ENCODE assay signal across 20 mouse cellular contexts in genomic region chr4:155156734-155157133, GRCm38 (mm10).
DNase-seq lines count a peak whose midpoint lies in the region; ATAC-seq and TF ChIP-seq lines count a peak whose summit lies in the region.
"Had no signal": no experiment of that assay in that cellular context is flagged by ENCODE, and none has a peak within 500 bp of the region (broad histone marks: within the 10 kb centered on the region; RNA-seq: fewer than 3 reads in every experiment).

No protein-coding gene starts in this region.

- H3K9me3 ChIP-seq in embryonic facial prominence, embryonic 13.5 days: no peaks in the 10 kb centered on the region
- H3K9me3 ChIP-seq in embryonic facial prominence, embryonic 10.5 days: no peaks in the 10 kb centered on the region
- no peaks in the 10 kb centered on the region for H3K9me3 ChIP-seq in E14TG2a.4 (ENCODE audit: low read length)
- no peaks in the 10 kb centered on the region for H3K9me3 ChIP-seq in forebrain, embryonic 16.5 days (ENCODE audit: control insufficient read depth, low read length)
- H3K9me3 ChIP-seq: forebrain, embryonic 13.5 days; forebrain, embryonic 15.5 days had no signal

- TF ChIP-seq CTCF in left cerebral cortex, adult 2 months (IDR thresholded peaks at IDR 0.05): no peak
- TF ChIP-seq CTCF in E14TG2a.4 (conservative IDR thresholded peaks at IDR 0.05; ENCODE audit: low read length): no peak

- no peaks in the 10 kb centered on the region for H3K27me3 ChIP-seq in embryonic facial prominence, embryonic 13.5 days
- peaks cover 14% of the 10 kb centered on the region for H3K27me3 ChIP-seq in embryonic facial prominence, embryonic 10.5 days (replicated peaks; ENCODE audit: low read depth, poor library complexity, severe bottlenecking)
- H3K27me3 ChIP-seq in E14TG2a.4 (ENCODE audit: insufficient read depth, low read length): 0 out of 2 replicates have a peak, but pooled peaks cover 5% of the 10 kb centered on the region
- no peaks in the 10 kb centered on the region for H3K27me3 ChIP-seq in forebrain, embryonic 16.5 days (replicated peaks; ENCODE audit: control insufficient read depth, insufficient read depth, low read length)
- H3K27me3 ChIP-seq: CH12.LX; forebrain, embryonic 15.5 days had no signal

- no peak overlapping the region for H3K4me2 ChIP-seq in embryonic facial prominence, embryonic 13.5 days
- H3K4me2 ChIP-seq in forebrain, embryonic 16.5 days (ENCODE audit: low read length): no peak overlapping the region
- H3K4me2 ChIP-seq: forebrain, embryonic 13.5 days; forebrain, embryonic 15.5 days had no signal

- no peak overlapping the region for H3K4me3 ChIP-seq in embryonic facial prominence, embryonic 13.5 days
- H3K4me3 ChIP-seq in embryonic facial prominence, embryonic 10.5 days: no peak overlapping the region
- H3K4me3 ChIP-seq in left cerebral cortex, adult 2 months: no peak overlapping the region
- H3K4me3 ChIP-seq in E14TG2a.4 (replicated peaks; ENCODE audit: low read length): peak overlapping the region; percentile 61
- H3K4me3 ChIP-seq in forebrain, embryonic 16.5 days (replicated peaks; ENCODE audit: low read length): no peak overlapping the region
- H3K4me3 ChIP-seq: forebrain, embryonic 13.5 days; forebrain, embryonic 15.5 days had no signal

- no peak for DNase-seq in embryonic facial prominence, embryonic 10.5 days (ENCODE audit: low spot score)
- DNase-seq in layer of hippocampus, adult 18-20 months (ENCODE audit: low spot score in 2 of 2): peak; percentile 44 to 55
- no peak for DNase-seq in layer of hippocampus, postnatal 36 days
- DNase-seq in left cerebral cortex, adult 2 months (ENCODE audit: extremely low spot score in 1 of 2, low spot score in 2 of 2): no peak
- DNase-seq in left cerebral cortex, postnatal 14 days (ENCODE audit: low spot score in 2 of 2): no peak
- DNase-seq: adrenal gland, adult 2 months; adrenal gland, postnatal 10 days; adrenal gland, postnatal 25 days; B cell, adult 2 months; cerebellum, adult 11-12 months; cerebellum, adult 9-10 months; cerebellum, postnatal 10 days; cerebellum, postnatal 25 days had no signal

- ATAC-seq in embryonic facial prominence, embryonic 13.5 days (ENCODE audit: insufficient number of reproducible peaks, insufficient read depth, low FRiP score, low TSS enrichment, low read depth): no peak
- no peak for ATAC-seq in forebrain, embryonic 16.5 days
- ATAC-seq: CD4-positive, CD25-positive, alpha-beta regulatory T cell, adult 4 months; forebrain, embryonic 13.5 days; forebrain, embryonic 15.5 days had no signal

- H3K9ac ChIP-seq in embryonic facial prominence, embryonic 13.5 days: no peak overlapping the region
- H3K9ac ChIP-seq in forebrain, embryonic 16.5 days (replicated peaks; ENCODE audit: low read depth, low read length): no peak overlapping the region
- H3K9ac ChIP-seq: forebrain, embryonic 13.5 days; forebrain, embryonic 15.5 days had no signal

- intact Hi-C loops in left cerebral cortex, adult 2 months (cut with DNase I): no loop called here
- intact Hi-C loops in left cerebral cortex, postnatal 14 days (cut with DNase I): no loop called here

- H3K27ac ChIP-seq in embryonic facial prominence, embryonic 13.5 days: peak overlapping the region; percentile 16; the same call in 1 of the 2 replicates
- H3K27ac ChIP-seq in embryonic facial prominence, embryonic 10.5 days (replicated peaks): no peak overlapping the region
- H3K27ac ChIP-seq in left cerebral cortex, adult 2 months: 0 out of 2 replicates have a peak overlapping the region, but pooled peaks have one; percentile 9
- H3K27ac ChIP-seq in forebrain, embryonic 16.5 days (ENCODE audit: low read length): no peak overlapping the region
- H3K27ac ChIP-seq: forebrain, embryonic 13.5 days; forebrain, embryonic 15.5 days had no signal

- peaks cover 76% of the 10 kb centered on the region for H3K36me3 ChIP-seq in embryonic facial prominence, embryonic 13.5 days
- H3K36me3 ChIP-seq in embryonic facial prominence, embryonic 10.5 days (replicated peaks): peaks cover 84% of the 10 kb centered on the region
- H3K36me3 ChIP-seq in E14TG2a.4 (ENCODE audit: insufficient read depth, low read length): peaks cover 77% of the 10 kb centered on the region
- H3K36me3 ChIP-seq in forebrain, embryonic 16.5 days (ENCODE audit: control insufficient read depth, insufficient read depth): peaks cover 25% of the 10 kb centered on the region

- peaks cover 43% of the 10 kb centered on the region for H3K4me1 ChIP-seq in embryonic facial prominence, embryonic 13.5 days
- H3K4me1 ChIP-seq in embryonic facial prominence, embryonic 10.5 days: peaks cover 35% of the 10 kb centered on the region
- H3K4me1 ChIP-seq in E14TG2a.4 (replicated peaks; ENCODE audit: low read depth, low read length): peaks cover 98% of the 10 kb centered on the region
- no peaks in the 10 kb centered on the region for H3K4me1 ChIP-seq in forebrain, embryonic 16.5 days (replicated peaks; ENCODE audit: control insufficient read depth, insufficient read depth, low read length)

- WGBS in embryonic facial prominence, embryonic 13.5 days: 93% methylated on average over 17 of the region's 17 CpGs
- 95% methylated on average over 17 of the region's 17 CpGs for WGBS in embryonic facial prominence, embryonic 10.5 days
- 91% methylated on average over 17 of the region's 17 CpGs for WGBS in forebrain, embryonic 16.5 days

Comparison
In these comparisons a context has a peak if more than half of its experiments do, and no peak if none do; other contexts are left out.
1. H3K27ac ChIP-seq: peak in embryonic facial prominence, embryonic 13.5 days (single experiment) and left cerebral cortex, adult 2 months (single experiment); none in embryonic facial prominence, embryonic 10.5 days (single experiment) and forebrain, embryonic 16.5 days (single experiment).
2. DNase-seq: peak in layer of hippocampus, adult 18-20 months (2 of 2); none in embryonic facial prominence, embryonic 10.5 days (single experiment), layer of hippocampus, postnatal 36 days (0 of 2), left cerebral cortex, adult 2 months (0 of 2) and left cerebral cortex, postnatal 14 days (0 of 2).